Mouse (Mus musculus): ENCODE data around the gene Plek2.
"Not testable (repeated sequence)": the region's sequence is repeated elsewhere in the genome, so short reads cannot be mapped to it uniquely, and the experiment has no call there.

The Plek2 gene

GRCm38 (mm10) chr12:78906707-78907162, at the start of gene Plek2:
TSS of gene Plek2 (minus strand) at chr12:78906964.
- DNase-seq (ENCODE audit: low spot score in 2 of 2), result peak; percentile 89 to 90

GRCm38 (mm10) chr12:78956405-78956804, 49.6 kb upstream of the Plek2 start:
- no peak for DNase-seq (ENCODE audit: low spot score in 2 of 2)

- DNase-seq (ENCODE audit: low spot score in 2 of 2), result no peak
Observed at GRCm38 (mm10) chr12:78952484-78952883, 45.7 kb upstream of the Plek2 start.

GRCm38 (mm10) chr12:78952053-78952452, 45.3 kb upstream of the Plek2 start:
- no peak for DNase-seq (ENCODE audit: low spot score in 2 of 2)

GRCm38 (mm10) chr12:78947661-78948060, 40.9 kb upstream of the Plek2 start:
- no peak for DNase-seq (ENCODE audit: low spot score in 2 of 2)

- peak in 1 of 2 experiments; percentile 21 for DNase-seq (ENCODE audit: low spot score in 2 of 2)
Observed at GRCm38 (mm10) chr12:78947161-78947560, 40.4 kb upstream of the Plek2 start.

GRCm38 (mm10) chr12:78942931-78943330, 36.2 kb upstream of the Plek2 start:
- DNase-seq (ENCODE audit: low spot score in 2 of 2), result no peak

- DNase-seq (ENCODE audit: low spot score in 2 of 2), result no peak
Observed at GRCm38 (mm10) chr12:78940081-78940480, 33.3 kb upstream of the Plek2 start.

GRCm38 (mm10) chr12:78939393-78940037, 32.8 kb upstream of the Plek2 start:
- no peak for DNase-seq (ENCODE audit: low spot score in 2 of 2)

- no peak for DNase-seq (ENCODE audit: low spot score in 2 of 2)
Observed at GRCm38 (mm10) chr12:78936494-78936893, 29.7 kb upstream of the Plek2 start.

GRCm38 (mm10) chr12:78929900-78930299, 23.1 kb upstream of the Plek2 start:
- DNase-seq (ENCODE audit: low spot score in 2 of 2), result no peak

GRCm38 (mm10) chr12:78927287-78927686, 20.5 kb upstream of the Plek2 start:
- no peak for DNase-seq (ENCODE audit: low spot score in 2 of 2)

- DNase-seq (ENCODE audit: low spot score in 2 of 2), result no peak
Observed at GRCm38 (mm10) chr12:78923539-78924189, 16.9 kb upstream of the Plek2 start.

- DNase-seq (ENCODE audit: low spot score in 2 of 2), result not testable (repeated sequence)
Observed at GRCm38 (mm10) chr12:78922977-78923376, 16.2 kb upstream of the Plek2 start.

- no peak for DNase-seq (ENCODE audit: low spot score in 2 of 2)
Observed at GRCm38 (mm10) chr12:78922058-78922457, 15.3 kb upstream of the Plek2 start.

GRCm38 (mm10) chr12:78921421-78921820, 14.7 kb upstream of the Plek2 start:
- DNase-seq (ENCODE audit: low spot score in 2 of 2), result no peak

GRCm38 (mm10) chr12:78919079-78919712, 12.4 kb upstream of the Plek2 start:
- peak in 1 of 2 experiments; percentile 62 for DNase-seq (ENCODE audit: low spot score in 2 of 2)

- DNase-seq (ENCODE audit: low spot score in 2 of 2), result peak; percentile 79 to 88
Observed at GRCm38 (mm10) chr12:78918227-78919078, 11.7 kb upstream of the Plek2 start.

- peak in 1 of 2 experiments; percentile 41 for DNase-seq (ENCODE audit: low spot score in 2 of 2)
Observed at GRCm38 (mm10) chr12:78916278-78916677, 9.5 kb upstream of the Plek2 start.

GRCm38 (mm10) chr12:78915561-78915960, 8.8 kb upstream of the Plek2 start:
- no peak for DNase-seq (ENCODE audit: low spot score in 2 of 2)

GRCm38 (mm10) chr12:78914458-78914857, 7.7 kb upstream of the Plek2 start:
- no peak for DNase-seq (ENCODE audit: low spot score in 2 of 2)
